Mouse (Mus musculus) naive thymus-derived CD4-positive, alpha-beta T cell, adult 2 months (primary cell): ENCODE results near the gene Eif4g1.

ENCODE experiments used
- DNase-seq: peaks from one replicate; pipeline ENCODE4 v3.0.0-alpha.2; 2011; ENCODE audit warnings: low read depth

The Eif4g1 gene

DNA sequence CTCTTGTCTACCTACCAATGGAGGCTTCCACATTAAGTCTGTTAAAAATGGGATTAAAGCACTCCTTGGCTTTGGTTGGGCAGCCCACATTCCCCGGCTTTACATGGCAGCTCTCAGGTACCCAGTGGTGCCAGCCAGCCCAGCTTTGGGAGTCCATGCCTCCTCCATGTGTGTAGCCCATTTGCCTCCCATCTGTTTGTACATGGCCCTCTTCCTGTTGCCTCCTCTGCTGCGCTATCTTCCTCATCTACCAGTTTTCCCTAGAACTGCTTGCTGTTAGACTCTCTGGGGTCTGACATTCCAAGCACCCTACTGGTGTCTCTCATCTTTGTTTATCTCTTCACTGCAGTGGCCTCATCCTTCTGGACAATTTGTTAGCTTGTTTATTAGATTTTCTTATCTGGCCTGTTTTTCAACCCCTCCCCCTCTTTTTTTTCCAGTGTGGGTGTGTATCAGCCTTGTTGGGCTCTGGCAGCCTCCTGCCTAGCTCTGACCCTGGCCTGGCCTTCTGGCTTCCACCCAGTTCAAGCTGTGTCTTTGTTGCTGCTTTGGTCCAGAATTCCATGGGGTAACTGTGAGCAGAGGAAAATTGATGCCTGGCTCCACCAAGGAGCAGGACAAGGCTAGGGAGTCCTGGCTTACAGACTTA, 38.4 kb downstream of the Eif4g1 start:
- no peak for DNase-seq

DNA sequence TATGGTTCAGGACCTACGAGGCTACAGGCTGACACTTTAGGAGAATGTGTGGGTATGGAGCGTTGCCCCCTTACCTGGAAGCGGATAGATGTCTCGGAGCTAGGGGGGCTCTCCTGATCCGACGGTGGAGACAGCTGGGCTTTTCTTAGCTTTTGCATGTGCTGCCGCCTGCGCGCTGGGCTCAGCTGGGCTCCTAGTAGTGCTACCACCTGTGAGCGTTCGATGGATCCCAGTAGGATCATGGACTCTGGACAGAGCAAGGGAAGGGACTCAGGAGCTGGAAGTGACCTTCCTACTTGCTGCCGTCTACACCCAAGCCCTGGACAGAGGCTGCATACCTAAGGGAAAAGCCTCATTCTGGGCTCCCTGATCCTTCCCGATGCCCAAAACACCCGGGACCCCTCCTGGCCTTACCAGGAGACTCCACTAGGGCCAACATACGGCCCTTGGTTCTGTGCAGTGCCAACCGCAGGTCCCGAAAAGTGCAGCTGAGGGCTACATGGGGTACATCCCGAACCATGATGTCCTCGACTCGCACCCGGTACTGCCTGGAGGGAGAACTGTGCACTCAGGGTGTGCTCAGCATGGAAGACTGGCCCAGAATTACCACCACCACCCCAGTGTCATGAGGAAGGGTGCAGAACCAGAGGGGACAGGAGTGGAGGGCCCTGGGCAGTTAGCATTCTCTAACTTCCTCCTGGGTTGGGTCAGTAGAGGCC, 40.3 kb downstream of the Eif4g1 start:
- no peak for DNase-seq

DNA sequence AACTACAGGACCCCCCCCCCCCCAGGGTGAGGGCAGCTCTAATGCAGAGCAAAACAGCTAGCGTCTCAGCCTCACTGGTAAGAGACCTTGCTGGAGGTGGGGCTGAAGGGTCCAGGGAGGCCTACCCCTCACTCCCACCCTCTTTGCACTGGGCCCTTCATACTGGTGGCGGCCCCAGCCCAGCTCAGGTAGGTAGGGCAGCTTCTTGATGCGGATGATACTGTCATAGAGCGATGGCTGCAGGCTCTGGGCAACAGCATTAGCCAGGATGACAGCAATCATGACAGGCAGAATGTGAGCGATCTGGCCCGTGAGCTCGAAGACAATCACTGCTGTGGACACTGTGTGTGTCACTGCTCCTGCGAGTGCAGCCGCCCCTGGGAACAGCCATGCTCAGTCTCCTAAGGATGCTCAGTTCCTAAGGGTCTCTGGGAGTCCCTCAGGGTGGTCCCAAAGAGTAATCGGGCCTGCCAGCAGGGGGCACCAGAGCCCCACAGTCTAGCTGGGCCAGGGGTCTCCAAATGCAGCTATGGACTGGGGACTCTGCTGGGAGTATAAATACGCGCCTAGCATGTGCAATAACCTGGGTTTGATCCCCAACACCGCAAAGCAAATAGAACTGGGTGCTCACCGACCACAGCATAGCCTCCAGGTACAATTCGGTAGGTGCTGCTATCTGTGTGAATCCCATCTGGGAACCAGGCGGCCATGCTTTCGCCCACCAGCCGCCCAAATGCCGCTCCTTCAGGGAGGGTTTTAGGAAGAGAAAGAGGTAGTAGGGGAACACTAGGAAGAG, 41.0 kb downstream of the Eif4g1 start:
- DNase-seq = peak; percentile 53

DNA sequence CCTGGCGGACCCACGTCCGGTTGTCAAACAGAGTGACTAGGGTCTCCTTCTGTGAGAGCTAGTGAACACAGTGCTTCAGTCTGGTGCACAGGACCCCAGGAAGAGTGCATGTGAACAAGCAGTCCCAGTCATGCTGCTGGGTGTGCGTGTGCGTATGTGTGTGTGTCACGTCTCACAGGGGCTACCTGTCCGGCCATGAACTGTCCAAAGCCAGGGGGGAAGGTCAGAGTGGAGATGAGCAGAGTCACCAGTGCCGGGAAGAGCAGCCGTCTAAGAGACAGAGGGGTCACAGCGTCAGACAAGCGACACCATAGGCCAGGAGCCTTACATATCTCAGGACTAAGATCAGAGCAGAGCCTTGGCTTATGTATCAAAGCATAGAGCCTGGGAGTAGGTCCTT, 42.3 kb downstream of the Eif4g1 start:
- no peak for DNase-seq

DNA sequence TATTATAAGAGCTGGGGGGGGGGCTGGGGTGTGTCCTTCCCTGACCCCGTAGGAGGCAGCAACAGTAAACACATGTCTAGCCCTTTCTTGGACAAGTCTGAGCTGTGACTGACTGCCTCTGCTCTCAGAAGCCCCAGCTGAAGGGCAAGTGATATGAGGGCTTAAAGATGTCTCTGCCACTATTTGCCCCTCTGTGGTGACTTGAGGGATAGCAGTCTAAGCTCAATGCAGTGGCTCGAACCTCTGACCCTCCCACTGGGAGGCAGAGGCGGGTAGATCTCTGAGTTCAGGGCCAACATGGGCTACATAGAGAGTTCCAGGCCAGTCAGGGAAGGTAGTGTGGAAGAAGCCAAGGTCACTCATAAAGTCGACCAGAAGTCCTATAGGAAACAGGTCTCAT, 42.7 kb downstream of the Eif4g1 start:
- DNase-seq = no peak

DNA sequence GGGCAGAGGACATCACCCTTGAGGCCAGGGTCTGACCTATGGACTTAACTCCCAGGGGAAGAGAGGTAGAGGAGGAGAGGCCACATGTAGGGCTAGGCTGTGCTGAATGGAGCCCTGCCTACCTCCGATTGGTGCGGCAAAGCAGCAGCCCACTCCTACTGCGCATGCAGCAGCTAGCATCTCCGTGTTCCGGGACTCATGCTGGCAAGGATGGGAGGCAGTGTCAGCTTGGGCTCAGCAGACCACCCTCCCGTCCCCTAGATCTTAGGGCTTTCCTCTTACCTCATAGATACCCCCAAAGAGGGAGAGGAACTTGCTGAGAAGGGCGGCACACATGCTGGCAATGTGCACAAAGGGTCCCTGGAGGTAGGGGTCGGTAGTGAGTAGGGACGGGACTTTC, 44.1 kb downstream of the Eif4g1 start:
- DNase-seq = no peak

DNA sequence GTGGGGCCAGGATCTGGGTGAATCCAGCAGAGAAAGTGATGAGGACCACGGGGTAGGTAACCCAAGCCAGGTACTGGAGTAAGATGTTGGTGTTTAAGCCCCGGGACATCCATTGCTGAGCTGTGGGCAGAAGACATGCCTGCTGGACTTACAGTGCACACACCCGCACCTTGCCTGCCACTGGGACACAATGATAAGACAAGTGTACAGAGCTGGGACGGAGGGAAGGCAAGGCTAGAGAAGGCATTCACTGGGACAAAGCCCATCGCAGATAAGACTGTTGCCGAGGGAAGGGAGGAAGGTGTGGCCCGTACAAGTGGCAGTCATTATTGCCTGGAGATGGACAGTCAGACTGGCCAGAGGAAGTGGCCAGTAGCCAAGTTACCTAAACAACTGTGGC, 44.8 kb downstream of the Eif4g1 start:
- no peak for DNase-seq

DNA sequence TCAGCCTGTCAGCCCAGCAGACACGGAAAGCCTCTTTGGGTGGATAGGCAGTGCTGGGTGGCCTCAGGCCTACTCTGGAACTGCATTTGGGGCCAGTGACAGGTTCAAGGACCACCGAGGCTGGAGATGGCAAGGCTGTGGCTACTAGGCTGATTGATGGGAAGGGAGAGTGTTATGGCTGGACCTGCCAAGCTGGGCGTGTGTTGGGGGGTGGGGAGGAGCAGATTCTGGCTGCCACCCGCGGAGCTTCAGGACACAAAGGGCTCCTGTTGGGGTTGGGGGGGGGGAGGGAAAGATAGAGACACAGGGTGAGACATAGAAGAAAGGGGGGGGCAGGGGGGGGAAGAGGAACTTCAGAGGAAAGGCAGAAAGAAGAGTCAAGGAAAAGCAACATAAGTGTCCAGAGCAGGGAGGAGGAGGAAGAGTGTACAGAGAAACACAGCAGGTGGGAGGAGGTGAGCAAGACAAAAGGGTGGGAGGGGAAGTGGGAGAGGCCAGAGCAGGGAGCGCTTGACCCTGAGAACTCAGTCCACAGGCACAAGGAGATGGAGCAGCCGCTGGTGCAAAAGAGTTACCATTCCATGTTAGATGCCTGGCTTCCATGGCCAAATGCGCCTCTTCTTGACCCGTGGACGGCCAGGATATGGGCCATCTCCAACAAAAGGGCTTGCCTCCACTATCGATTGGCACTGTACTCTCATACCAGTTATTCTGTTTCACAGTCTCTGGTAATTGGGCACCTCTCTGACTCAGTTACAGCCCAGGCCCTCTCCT, 46.4 kb downstream of the Eif4g1 start:
- DNase-seq = no peak

DNA sequence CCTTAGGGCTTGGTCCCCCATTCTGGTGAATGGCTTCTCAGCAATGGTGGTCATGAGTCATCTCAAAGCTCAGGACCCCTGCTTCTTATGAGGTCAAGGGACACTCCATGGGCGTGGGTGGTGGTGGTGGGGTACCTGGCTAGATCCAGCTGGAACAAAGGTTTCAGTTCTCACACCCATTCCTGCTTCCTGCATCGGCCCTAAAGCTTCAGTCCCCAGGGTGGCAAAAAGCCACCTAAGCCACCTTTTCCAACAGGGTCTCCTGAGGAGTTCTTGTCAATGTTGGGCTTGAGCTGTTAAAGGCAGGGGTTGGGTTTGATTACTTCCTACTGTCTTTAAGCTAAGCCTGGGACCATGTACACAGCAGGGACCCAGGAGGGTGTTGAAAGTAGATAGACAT, 47.0 kb downstream of the Eif4g1 start:
- no peak for DNase-seq

DNA sequence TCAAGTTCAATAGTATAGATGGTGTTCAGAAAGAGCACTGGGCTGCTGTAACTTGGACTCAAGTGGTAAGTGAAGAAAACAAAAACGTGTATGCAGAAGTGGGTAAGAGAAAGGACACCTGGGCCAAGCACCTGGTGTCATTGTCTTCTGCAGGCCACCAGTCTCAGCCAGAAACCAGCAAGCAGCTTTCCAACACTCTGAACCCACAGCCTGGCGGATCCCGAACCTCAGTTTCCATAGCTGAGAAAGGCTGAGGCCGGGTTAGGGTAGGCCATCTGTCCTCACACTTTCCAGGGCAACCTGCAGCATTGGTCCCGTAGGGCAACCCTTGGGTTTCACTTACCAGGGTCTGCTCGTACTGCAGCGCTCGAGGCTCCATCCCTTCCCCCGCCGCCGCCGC, 47.5 kb downstream of the Eif4g1 start:
- no peak for DNase-seq

DNA sequence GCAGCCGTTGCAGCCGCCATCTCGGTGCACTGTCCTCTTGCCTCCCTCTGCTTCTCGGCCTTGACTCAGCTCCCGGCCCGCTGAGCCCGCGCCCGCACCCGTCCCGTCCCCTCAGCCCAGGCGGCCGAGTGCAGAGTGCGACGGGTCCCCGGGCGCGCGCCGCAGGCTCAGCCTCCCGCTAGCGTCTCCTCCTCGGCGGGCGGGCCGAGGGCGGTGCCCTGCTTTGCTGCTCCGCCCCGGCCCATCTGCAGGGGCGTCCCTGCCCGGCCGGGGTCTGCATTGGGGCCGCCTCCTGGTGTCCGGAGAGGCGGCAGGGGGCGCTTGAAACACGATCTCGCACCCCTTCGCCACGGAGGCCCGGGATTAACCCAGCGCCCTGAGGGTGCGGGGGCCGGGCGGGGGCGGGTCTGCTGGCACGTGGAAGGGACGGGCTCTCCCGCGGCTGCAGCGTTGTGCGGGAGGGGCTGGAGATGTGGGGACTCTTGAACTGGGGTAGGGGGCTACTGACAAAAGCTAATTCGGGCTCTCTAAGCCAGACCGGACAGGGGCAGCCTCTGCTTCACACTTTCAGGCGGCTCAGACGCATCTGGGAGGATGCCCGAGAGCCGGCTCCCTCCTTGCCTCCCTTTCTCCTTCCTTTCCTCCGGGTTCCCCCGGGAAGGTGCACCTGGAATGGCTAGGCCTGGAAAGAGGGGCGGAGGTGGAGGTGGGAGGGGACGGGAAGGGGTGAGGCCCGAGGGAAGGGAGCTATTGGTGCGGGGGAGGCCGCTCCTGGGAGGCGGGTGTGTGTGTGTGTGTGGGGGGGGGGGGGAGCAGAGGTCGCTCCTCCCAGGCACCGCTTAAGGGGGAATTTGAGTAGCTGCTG, 48.1 kb downstream of the Eif4g1 start:
- peak; percentile 70 for DNase-seq

DNA sequence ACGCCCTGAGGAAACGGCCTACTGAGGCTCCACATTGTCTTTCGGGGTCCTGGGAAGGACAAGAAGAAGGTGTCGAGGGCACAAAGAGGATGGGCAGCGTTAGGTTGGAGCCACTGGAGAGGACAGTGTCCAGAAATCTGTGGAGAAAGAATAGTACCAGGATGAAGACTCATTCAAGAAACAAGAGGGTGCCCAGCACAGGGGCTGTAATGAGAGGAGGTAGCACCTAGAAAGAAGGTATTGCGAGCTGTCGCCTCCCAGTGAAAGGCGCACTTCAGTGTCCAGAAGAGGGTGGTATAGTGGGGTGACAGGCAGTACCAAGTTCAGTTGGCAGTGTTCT, 48.7 kb downstream of the Eif4g1 start:
- no peak for DNase-seq

DNA sequence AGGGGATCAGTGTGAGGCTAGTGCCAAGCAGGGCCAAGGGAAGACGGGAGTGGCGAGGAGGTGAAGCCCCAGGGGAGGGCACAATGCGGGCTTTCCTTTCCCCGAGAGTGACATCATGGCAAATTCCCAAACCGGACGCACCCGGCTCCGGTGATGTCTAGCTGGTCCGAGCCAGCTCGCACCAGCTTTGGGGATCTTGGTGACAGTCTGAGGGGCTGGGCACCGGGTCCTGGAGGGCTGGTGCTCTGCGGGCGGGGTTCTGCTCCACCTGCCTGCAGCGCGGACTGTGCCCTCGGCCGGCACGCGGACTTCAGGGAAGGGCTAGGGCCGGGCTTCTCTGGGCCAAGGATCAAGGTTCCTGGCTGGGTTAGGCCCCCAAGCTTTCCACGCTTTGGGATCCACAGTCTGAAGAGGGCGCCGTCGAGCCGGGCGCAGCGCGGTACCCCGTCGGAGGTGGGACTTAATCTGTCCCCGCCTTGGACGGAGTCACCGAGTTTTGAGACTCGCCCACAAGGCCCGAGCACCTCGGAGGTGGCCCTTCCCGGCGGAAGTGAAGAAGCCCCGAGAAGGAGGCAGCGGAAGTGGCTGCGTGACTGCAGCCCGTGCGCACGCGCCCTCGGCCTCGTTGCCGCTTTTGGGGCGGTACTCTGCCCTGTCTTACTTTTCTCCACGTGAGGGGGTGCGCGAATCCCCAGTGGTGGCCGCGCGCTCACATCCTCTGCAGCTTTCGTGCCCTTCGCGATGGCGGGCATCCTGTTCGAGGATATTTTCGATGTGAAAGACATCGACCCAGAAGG, 49.3 kb downstream of the Eif4g1 start, which contains the start of the genes Polr2h and Clcn2:
TSS of gene Polr2h (plus strand) at position 485 of the 797 bp plus-strand sequence.
TSS of gene Clcn2 (minus strand) at position 566 of the 797 bp plus-strand sequence.
- DNase-seq = peak; percentile 98

DNA sequence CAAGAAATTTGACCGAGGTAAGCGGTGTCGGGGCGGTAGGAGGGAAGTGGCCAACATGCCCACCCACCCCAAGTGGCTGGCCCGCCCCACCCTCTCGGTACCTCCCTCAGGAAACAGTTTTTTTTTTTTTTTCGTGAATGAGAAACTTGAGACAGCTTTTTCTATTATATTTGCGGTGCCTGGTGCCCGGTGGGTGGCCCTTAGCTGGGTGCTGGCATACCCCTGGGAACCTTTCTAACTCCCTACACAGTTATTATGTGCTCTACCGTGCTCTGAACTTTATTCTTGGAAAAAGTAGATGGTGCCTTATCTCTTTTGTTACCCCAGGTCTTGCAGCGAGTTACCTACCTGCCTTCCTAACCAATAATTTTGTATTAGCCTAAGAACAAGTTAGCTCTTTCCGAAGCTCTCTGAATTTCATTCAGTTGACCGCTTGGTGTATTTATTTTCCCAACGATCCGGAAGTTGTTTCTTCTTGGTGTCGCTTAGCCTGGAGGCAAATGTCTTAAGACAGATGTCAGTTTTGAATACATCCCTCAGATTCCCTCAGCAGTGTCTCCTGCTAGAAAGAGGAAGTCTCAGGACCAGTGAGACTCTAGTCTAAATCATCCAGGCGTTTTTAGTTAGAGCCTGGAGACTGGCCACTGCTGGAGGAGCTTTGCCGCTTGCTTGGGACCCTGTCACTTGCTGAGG, 50.0 kb downstream of the Eif4g1 start:
- no peak for DNase-seq

DNA sequence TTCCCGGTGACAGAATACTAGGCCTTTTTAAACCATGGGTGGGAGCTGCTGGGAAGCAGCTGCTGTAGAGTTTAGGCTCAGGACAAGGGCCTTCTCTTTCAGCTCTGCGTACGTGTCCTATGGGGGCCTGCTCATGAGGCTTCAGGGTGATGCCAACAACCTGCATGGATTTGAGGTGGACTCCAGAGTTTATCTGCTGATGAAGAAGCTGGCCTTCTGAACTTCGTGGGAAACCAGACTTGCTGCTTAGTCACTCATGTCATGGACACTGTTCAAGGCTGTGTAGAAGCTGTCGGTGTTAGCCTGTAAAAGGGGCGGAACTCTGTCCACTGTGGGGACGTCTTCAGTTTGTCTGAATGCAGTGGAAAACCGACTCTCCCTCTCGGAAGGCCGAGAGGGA, 53.7 kb downstream of the Eif4g1 start:
- DNase-seq = no peak

DNA sequence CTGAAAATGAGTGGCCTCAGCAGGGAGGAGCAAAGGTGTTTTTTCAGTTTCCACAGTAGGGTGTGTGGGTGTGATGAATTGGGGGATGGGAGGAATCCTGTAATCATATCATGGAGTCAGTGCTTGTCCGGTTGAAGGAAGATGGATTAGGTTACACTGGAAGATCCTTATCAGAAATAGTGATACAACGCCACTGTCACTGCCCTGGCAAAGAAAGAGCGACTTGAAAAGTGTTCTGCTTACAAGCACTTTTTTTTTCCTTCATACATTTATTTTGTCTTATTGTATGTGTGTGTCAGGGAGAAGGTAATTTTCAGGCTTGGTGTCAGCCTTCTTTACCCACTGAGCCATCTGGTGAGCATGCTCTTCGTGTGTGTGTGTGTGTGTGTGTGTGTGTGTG, 54.6 kb downstream of the Eif4g1 start:
- DNase-seq = no peak

DNA sequence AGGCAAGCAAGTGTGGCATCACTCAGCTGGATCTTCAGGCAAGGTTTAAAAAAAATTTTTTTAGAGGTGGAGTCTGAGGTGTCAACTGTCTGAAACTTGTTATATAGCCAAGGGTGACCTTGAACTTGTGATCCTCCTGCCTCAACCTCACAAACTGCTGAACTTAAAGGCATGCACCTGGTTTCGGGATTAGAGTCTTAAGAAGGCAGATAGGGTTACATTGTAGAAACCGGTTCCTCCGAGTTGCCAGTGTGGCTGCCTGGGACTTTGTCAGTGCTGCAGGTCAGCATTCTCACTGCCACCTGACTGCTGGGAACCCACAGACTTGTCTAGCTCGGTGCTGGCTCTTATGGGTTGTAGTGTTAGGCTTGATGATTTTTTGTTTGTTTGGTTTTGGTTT, 55.1 kb downstream of the Eif4g1 start:
- DNase-seq = no peak

DNA sequence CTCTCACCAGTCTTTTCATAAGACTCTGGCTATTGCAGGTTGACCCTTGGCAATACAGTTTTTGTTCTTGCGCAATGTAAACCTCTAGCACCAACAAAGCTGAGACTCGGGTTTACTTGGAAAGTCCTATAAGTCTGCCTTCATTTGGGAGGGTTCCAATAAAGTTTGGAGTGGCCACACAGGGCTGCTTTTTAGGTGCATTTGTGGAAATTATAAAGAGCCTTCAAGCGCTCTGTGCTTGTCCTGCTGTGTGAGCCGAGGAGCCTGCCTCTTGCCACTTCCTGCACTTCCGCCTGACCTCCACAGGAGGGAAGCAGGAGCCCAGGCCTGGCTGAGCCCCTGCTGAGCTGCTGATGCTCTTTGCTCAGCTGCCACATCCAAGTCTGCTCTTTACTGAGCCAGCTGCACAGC, 56.2 kb downstream of the Eif4g1 start:
- DNase-seq = peak; percentile 32

DNA sequence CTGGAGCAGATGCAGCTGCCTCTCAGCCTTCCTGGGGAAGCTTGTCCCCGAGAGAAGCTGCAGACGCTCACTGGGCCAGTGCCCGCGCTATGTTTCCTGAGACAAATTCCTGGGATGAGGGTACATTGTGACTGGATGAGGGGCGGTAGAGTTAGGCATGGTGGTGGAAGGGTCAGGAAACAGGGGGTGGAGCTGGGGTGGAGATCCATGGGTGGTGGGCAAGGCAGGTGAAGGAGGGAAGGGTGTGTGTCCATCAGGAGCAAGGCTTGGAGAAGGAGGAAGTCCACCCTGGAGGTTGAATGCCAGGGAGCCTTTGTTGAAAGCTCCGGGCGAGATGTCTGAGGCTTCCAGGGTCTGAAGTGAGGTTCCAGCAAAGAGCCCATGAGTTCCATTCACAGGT, 57.2 kb downstream of the Eif4g1 start:
- DNase-seq = no peak

DNA sequence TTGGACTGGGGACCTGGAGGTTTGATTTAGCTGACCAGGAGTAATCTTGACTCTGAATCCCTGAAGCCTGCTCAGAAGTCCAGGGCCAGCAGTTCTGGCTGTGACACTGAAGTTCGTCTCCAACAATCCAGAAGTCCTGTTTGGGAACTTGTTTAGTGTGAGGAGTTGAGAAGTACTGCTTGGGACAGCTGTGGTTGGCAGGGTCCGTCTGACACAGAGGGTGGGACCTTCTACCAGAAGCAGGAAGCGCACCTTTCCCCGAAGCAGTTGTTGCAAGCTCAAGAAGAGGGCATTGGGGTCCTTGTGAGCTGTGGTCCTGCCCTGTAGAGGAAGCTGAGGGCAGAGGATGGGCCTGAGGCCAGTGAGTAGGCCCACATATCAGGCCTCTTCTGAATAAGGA, 57.6 kb downstream of the Eif4g1 start:
- no peak for DNase-seq
